Mouse (Mus musculus) hindbrain, embryonic 11.5 days (tissue): ENCODE results near the gene Cyth4. TPM values are rescaled to one million over a fixed set of nuclear protein-coding genes. Genes with fewer than 3 reads are reported as not detected.

Experiments
- ATAC-seq: fragments of 200-750 bp; cut with Nextera tagmentation; 2 replicates; pipeline ENCODE4 v1.8.0; 2017; ENCODE audit warnings: mild to moderate bottlenecking, moderate TSS enrichment, moderate library complexity; ENCODE audit not compliant: low FRiP score
- DNase-seq: peaks from one replicate; pipeline ENCODE4 v3.0.0-alpha.2; 2015; ENCODE audit warnings: low spot score
- H3K27ac ChIP-seq: fragments of 300-500 bp; sonication (generic); 2 replicates; pipeline ENCODE4 v1.5.1; 2014; ENCODE audit warnings: mild to moderate bottlenecking, low read depth, low read length
- H3K27me3 ChIP-seq: fragments of 300-500 bp; sonication (generic); 2 replicates; pipeline ENCODE4 v1.6.1; 2014; ENCODE audit warnings: mild to moderate bottlenecking, low read length, moderate library complexity, mixed read lengths; ENCODE audit not compliant: control insufficient read depth, insufficient read depth
- H3K36me3 ChIP-seq: fragments of 300-500 bp; sonication (generic); 2 replicates; pipeline ENCODE4 v1.6.1; 2014; ENCODE audit warnings: mild to moderate bottlenecking, low read length, moderate library complexity, mixed read lengths; ENCODE audit not compliant: control insufficient read depth, insufficient read depth
- H3K4me1 ChIP-seq: fragments of 300-500 bp; sonication (generic); replicated peaks from 2 replicates; pipeline ENCODE4 v1.6.1; 2014; ENCODE audit warnings: low read length, mixed read lengths; ENCODE audit not compliant: control insufficient read depth, insufficient read depth
- H3K4me2 ChIP-seq: fragments of 300-500 bp; sonication (generic); replicated peaks from 2 replicates; pipeline ENCODE4 v1.6.1; 2014; ENCODE audit warnings: mild to moderate bottlenecking, low read depth, low read length
- H3K4me3 ChIP-seq: fragments of 300-500 bp; sonication (generic); 2 replicates; pipeline ENCODE4 v1.5.1; 2014; ENCODE audit warnings: low read depth, low read length
- H3K9ac ChIP-seq: fragments of 300-500 bp; sonication (generic); 2 replicates; pipeline ENCODE4 v1.6.1; 2014; ENCODE audit warnings: low read depth, low read length
- H3K9me3 ChIP-seq: fragments of 300-500 bp; sonication (generic); 2 replicates; pipeline ENCODE4 v1.6.1; 2016; ENCODE audit warnings: low read length; ENCODE audit not compliant: control insufficient read depth
- WGBS: fragments of 180-500 bp; shearing (Covaris S2); extraction: QIAGEN DNeasy Blood & Tissue Kit; methylation state at CpG from one replicate; pipeline ENCODE4 v1.1.7; 2014; 5-methylcytosine and 5-hydroxymethylcytosine counted together
- polyA plus RNA-seq: library from polyadenylated mRNA; unstranded; fragments of >200 nt; fragmentation: Nextera tagmentation; extraction: Ambion mirVana; gene quantifications from 2 replicates; pipeline ENCODE4 v1.2.1, GENCODE M21; 2014

The Cyth4 gene
- polyA plus RNA-seq, 1 experiment from 2014 or later, result 4.4 TPM

GRCm38 (mm10) chr15:78599529-78600193 is 2.8 kb downstream of the Cyth4 start:
- H3K9me3 ChIP-seq, result no peaks in the 10 kb centered on the region
- H3K4me2 ChIP-seq, result no peak overlapping the region
- H3K27me3 ChIP-seq, result no peaks in the 10 kb centered on the region
- H3K27ac ChIP-seq, result no peak overlapping the region
- H3K36me3 ChIP-seq, result no peaks in the 10 kb centered on the region
- DNase-seq (no peak), ATAC-seq (no peak)
- H3K4me3 ChIP-seq, result no peak overlapping the region
- no peaks in the 10 kb centered on the region for H3K4me1 ChIP-seq
- WGBS, result 83% methylated on average over 13 of the region's 13 CpGs
- H3K9ac ChIP-seq, result no peak overlapping the region

DNA sequence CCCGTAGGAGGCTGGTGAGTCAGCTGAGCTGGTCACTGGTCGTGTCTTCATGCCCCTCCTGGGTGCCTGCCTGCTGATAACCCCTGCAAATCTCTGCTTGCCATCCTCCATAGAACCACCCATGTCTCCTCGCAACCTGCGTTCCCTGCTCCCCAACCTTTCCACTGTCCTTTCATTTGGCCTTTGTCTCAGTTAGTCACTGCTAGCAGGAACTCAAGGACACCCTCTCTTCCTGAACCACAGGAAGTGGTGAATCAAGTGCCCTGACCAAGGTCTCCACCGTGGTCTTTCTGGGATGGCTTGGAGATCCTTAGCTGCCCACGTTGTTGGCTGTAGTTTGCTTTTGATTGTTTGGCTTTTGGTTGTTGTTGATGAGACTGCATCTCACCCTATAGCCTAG is 4.3 kb downstream of the Cyth4 start:
- WGBS, result 83% methylated on average over 6 of the region's 6 CpGs
- no peak for ATAC-seq

DNA sequence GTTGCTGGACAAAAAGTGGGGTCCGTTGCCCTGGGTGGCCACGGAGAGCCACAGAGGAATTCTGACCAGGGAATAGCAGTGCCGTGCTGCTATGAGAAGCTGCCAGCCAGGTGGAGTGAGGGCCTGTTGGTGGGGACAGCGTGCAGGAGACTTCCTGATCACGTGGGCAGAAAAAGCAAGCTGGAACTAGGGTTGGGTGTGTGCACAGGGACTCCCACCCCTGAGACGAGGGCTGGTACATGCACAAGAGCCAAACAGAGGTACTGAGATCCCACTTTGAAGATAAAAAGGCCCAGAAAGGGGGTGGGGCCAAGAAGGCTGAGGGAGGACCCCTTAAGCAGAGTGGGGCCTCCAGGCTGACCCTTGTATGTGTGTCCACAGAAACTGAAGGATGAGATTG is 7.4 kb downstream of the Cyth4 start:
- 75% methylated on average over 6 of the region's 6 CpGs for WGBS
- Histone ChIP-seq H3K27ac (no peak overlapping the region), H3K4me2 (no peak overlapping the region), H3K9ac (no peak overlapping the region), H3K4me1 (no peaks in the 10 kb centered on the region), H3K36me3 (no peaks in the 10 kb centered on the region), H3K4me3 (no peak overlapping the region), H3K9me3 (no peaks in the 10 kb centered on the region), H3K27me3 (no peaks in the 10 kb centered on the region)
- no peak for ATAC-seq
- no peak for DNase-seq

More for the DNA sequence above, 4.3 kb downstream of the Cyth4 start:
- Histone ChIP-seq H3K4me1 (no peaks in the 10 kb centered on the region), H3K27ac (no peak overlapping the region), H3K4me3 (no peak overlapping the region), H3K9me3 (no peaks in the 10 kb centered on the region), H3K27me3 (no peaks in the 10 kb centered on the region), H3K36me3 (no peaks in the 10 kb centered on the region), H3K9ac (no peak overlapping the region), H3K4me2 (no peak overlapping the region)
- no peak for DNase-seq

DNA sequence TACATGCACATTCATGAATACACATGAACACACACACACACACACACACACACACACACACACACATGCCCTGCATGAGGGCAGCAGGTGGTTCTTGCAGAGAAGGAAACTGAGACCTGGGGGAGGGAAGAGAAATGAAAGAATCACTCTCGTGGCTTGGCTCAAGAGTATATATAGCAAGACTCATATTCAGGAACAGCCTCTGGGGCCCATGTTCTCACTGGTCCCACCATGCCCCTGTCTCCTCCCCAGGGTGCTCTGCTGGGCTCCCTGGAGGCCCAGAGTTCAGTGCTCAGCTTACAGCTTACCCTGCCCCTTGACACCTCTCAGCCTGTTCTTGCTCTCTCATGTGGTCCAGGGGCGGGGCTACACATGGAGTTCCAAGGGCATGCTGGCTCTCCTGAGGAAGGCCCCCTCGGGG is 8.5 kb downstream of the Cyth4 start:
- WGBS, result 62% methylated on average over 3 of the region's 3 CpGs
- DNase-seq (no peak), ATAC-seq (no peak)
- Histone ChIP-seq H3K36me3 (no peaks in the 10 kb centered on the region), H3K4me2 (no peak overlapping the region), H3K27me3 (no peaks in the 10 kb centered on the region), H3K9ac (no peak overlapping the region), H3K9me3 (no peaks in the 10 kb centered on the region), H3K27ac (no peak overlapping the region), H3K4me3 (no peak overlapping the region), H3K4me1 (no peaks in the 10 kb centered on the region)

DNA sequence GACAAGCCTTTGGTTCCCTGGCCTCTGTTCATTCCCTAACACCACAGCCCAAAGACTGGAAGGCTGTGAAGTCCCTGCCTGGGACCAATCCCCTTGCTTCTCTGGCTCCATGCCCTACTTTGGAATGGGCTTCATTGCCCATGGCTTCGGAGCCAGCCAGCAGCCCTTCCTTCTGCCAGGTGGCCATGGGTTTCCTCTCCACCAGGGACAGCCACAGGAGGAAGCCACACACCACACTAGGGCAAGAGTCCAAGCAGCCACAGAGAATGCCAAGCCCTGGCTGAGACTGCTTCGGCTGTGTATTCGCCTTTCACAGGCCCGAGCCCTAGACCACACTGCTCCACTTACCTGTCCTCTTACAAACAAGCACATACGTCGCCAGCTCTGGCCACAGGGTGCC is 9.2 kb downstream of the Cyth4 start:
- Histone ChIP-seq H3K4me2 (no peak overlapping the region), H3K4me3 (no peak overlapping the region), H3K36me3 (no peaks in the 10 kb centered on the region), H3K9me3 (no peaks in the 10 kb centered on the region), H3K9ac (no peak overlapping the region), H3K27me3 (no peaks in the 10 kb centered on the region), H3K27ac (no peak overlapping the region), H3K4me1 (0 out of 2 replicates have a peak, but pooled peaks cover 3% of the 10 kb centered on the region)
- DNase-seq (no peak), ATAC-seq (no peak)
- WGBS, result 86% methylated on average over 6 of the region's 6 CpGs

DNA sequence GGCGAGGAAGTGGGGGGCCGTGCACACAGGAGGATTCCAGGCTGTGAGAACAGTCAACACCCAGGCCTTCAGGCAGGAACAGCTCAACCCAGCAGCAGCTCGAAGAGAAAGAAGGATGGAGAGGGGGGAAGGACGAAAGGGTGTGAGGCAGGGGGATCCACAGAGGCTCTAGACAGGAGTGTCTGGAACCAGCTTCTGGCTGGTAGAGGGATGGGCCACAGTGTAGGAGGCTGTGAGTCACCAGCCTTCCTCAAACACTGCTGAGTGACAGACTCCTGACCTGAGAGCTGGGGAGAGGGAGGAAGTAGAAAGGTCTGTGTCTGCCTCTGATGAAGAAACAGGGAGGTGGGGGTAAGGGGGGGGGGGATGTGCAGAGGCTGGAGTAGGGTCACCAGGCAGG is 10.6 kb downstream of the Cyth4 start:
- Histone ChIP-seq H3K9me3 (no peaks in the 10 kb centered on the region), H3K27ac (no peak overlapping the region), H3K9ac (no peak overlapping the region), H3K36me3 (no peaks in the 10 kb centered on the region), H3K4me1 (0 out of 2 replicates have a peak, but pooled peaks cover 3% of the 10 kb centered on the region), H3K4me2 (no peak overlapping the region), H3K4me3 (no peak overlapping the region), H3K27me3 (no peaks in the 10 kb centered on the region)
- DNase-seq (no peak), ATAC-seq (no peak)
- 74% methylated on average over 4 of the region's 4 CpGs for WGBS

GRCm38 (mm10) chr15:78610705-78611462 is 14.0 kb downstream of the Cyth4 start:
- Histone ChIP-seq H3K36me3 (no peaks in the 10 kb centered on the region), H3K9ac (no peak overlapping the region), H3K9me3 (no peaks in the 10 kb centered on the region), H3K27me3 (no peaks in the 10 kb centered on the region), H3K4me1 (0 out of 2 replicates have a peak, but pooled peaks cover 3% of the 10 kb centered on the region), H3K4me2 (no peak overlapping the region), H3K4me3 (no peak overlapping the region), H3K27ac (no peak overlapping the region)
- peak; percentile 22 for DNase-seq
- WGBS, result 40% methylated on average over 12 of the region's 12 CpGs
- ATAC-seq, result no peak

GRCm38 (mm10) chr15:78614536-78614935 is 17.7 kb downstream of the Cyth4 start:
- no peak overlapping the region for H3K4me3 ChIP-seq
- WGBS, result 88% methylated on average over 7 of the region's 7 CpGs
- no peak for ATAC-seq

GRCm38 (mm10) chr15:78616973-78617372 is 20.1 kb downstream of the Cyth4 start:
- no peaks in the 10 kb centered on the region for H3K4me1 ChIP-seq
- no peak overlapping the region for H3K4me3 ChIP-seq
- H3K36me3 ChIP-seq, result no peaks in the 10 kb centered on the region
- DNase-seq, result no peak
- no peaks in the 10 kb centered on the region for H3K27me3 ChIP-seq
- H3K27ac ChIP-seq, result no peak overlapping the region
- 77% methylated on average over 2 of the region's 2 CpGs for WGBS
- no peaks in the 10 kb centered on the region for H3K9me3 ChIP-seq
- ATAC-seq, result no peak
- H3K4me2 ChIP-seq, result no peak overlapping the region
- H3K9ac ChIP-seq, result no peak overlapping the region

More at GRCm38 (mm10) chr15:78614536-78614935, 17.7 kb downstream of the Cyth4 start:
- H3K4me1 ChIP-seq, result 0 out of 2 replicates have a peak, but pooled peaks cover 3% of the 10 kb centered on the region
- no peak overlapping the region for H3K4me2 ChIP-seq
- no peak for DNase-seq
- H3K9me3 ChIP-seq, result no peaks in the 10 kb centered on the region
- H3K36me3 ChIP-seq, result no peaks in the 10 kb centered on the region
- H3K27ac ChIP-seq, result no peak overlapping the region
- no peak overlapping the region for H3K9ac ChIP-seq
- no peaks in the 10 kb centered on the region for H3K27me3 ChIP-seq
